Mouse (Mus musculus): Measurements from ENCODE around the gene Sel1l3. TPM values are rescaled to one million over a fixed set of nuclear protein-coding genes. Genes with fewer than 3 reads are reported as not detected.

The Sel1l3 gene
- polyA plus RNA-seq, 1 experiment from 2014 or later: 8.2 TPM

- no peaks in the 10 kb centered on the region for H3K4me1 ChIP-seq (replicated peaks; ENCODE audit: control insufficient read depth, insufficient read depth, low read length)
- no peak for DNase-seq (ENCODE audit: low spot score)
Measured at GRCm38 (mm10) chr5:53230560-53230959, 16.8 kb upstream of the Sel1l3 start.

GRCm38 (mm10) chr5:53225434-53225833 is 11.7 kb upstream of the Sel1l3 start:
- WGBS: 95% methylated on average over 13 of the region's 13 CpGs
- no peak for ATAC-seq (ENCODE audit: low FRiP score)
- no peak for DNase-seq (ENCODE audit: low spot score)

More at GRCm38 (mm10) chr5:53230560-53230959, 16.8 kb upstream of the Sel1l3 start:
- Histone ChIP-seq H3K4me2 (replicated peaks) (no peak overlapping the region), H3K9ac (no peak overlapping the region), H3K36me3 (replicated peaks; ENCODE audit: control insufficient read depth, insufficient read depth) (no peaks in the 10 kb centered on the region), H3K27me3 (ENCODE audit: control insufficient read depth, insufficient read depth, low read length) (no peaks in the 10 kb centered on the region), H3K9me3 (ENCODE audit: control insufficient read depth, low read length) (no peaks in the 10 kb centered on the region), H3K27ac (no peak overlapping the region), H3K4me3 (replicated peaks; ENCODE audit: low read length) (no peak overlapping the region)
- 51% methylated on average over 4 of the region's 4 CpGs for WGBS
- no peak for ATAC-seq (ENCODE audit: low FRiP score)

GRCm38 (mm10) chr5:53214801-53215200 is 1.1 kb upstream of the Sel1l3 start:
- no peak for DNase-seq (ENCODE audit: low spot score)
- 0% methylated on average over 1 of the region's 1 CpGs for WGBS
- ATAC-seq (ENCODE audit: low FRiP score): no peak
- 0 out of 2 replicates have a peak, but pooled peaks cover 6% of the 10 kb centered on the region for H3K27me3 ChIP-seq (ENCODE audit: control insufficient read depth, insufficient read depth, low read length)
- H3K36me3 ChIP-seq (replicated peaks; ENCODE audit: control insufficient read depth, insufficient read depth): no peaks in the 10 kb centered on the region
- no peak overlapping the region for H3K9ac ChIP-seq
- no peak overlapping the region for H3K27ac ChIP-seq
- H3K4me1 ChIP-seq (replicated peaks; ENCODE audit: control insufficient read depth, insufficient read depth, low read length): peaks cover 14% of the 10 kb centered on the region
- H3K9me3 ChIP-seq (ENCODE audit: control insufficient read depth, low read length): no peaks in the 10 kb centered on the region
- H3K4me3 ChIP-seq (replicated peaks; ENCODE audit: low read length): no peak overlapping the region
- 0 out of 2 replicates have a peak overlapping the region, but pooled peaks have one; percentile 89 for H3K4me2 ChIP-seq (replicated peaks)

More at GRCm38 (mm10) chr5:53225434-53225833, 11.7 kb upstream of the Sel1l3 start:
- no peak overlapping the region for H3K4me3 ChIP-seq (replicated peaks; ENCODE audit: low read length)
- no peaks in the 10 kb centered on the region for H3K36me3 ChIP-seq (replicated peaks; ENCODE audit: control insufficient read depth, insufficient read depth)
- no peaks in the 10 kb centered on the region for H3K9me3 ChIP-seq (ENCODE audit: control insufficient read depth, low read length)
- no peaks in the 10 kb centered on the region for H3K27me3 ChIP-seq (ENCODE audit: control insufficient read depth, insufficient read depth, low read length)
- no peak overlapping the region for H3K9ac ChIP-seq
- no peak overlapping the region for H3K27ac ChIP-seq
- H3K4me1 ChIP-seq (replicated peaks; ENCODE audit: control insufficient read depth, insufficient read depth, low read length): no peaks in the 10 kb centered on the region
- H3K4me2 ChIP-seq (replicated peaks): no peak overlapping the region

- H3K4me1 ChIP-seq (replicated peaks; ENCODE audit: control insufficient read depth, insufficient read depth, low read length): peaks cover 14% of the 10 kb centered on the region
- DNase-seq (ENCODE audit: low spot score): no peak
- ATAC-seq (ENCODE audit: low FRiP score): peak; percentile 2; the same call in 1 of the 2 replicates
- H3K4me3 ChIP-seq (replicated peaks; ENCODE audit: low read length): peak overlapping the region; percentile 61; the same call in 1 of the 2 replicates
- H3K9me3 ChIP-seq (ENCODE audit: control insufficient read depth, low read length): no peaks in the 10 kb centered on the region
- H3K27me3 ChIP-seq (ENCODE audit: control insufficient read depth, insufficient read depth, low read length): 0 out of 2 replicates have a peak, but pooled peaks cover 6% of the 10 kb centered on the region
- peak overlapping the region; percentile 87; the same call in 1 of the 2 replicates for H3K9ac ChIP-seq
- WGBS: 5% methylated on average over 5 of the region's 5 CpGs
- peak overlapping the region; percentile 89 for H3K4me2 ChIP-seq (replicated peaks)
- H3K27ac ChIP-seq: peak overlapping the region; percentile 68; the same call in 1 of the 2 replicates
- H3K36me3 ChIP-seq (replicated peaks; ENCODE audit: control insufficient read depth, insufficient read depth): no peaks in the 10 kb centered on the region
Measured at GRCm38 (mm10) chr5:53214362-53214761, 635 bp upstream of the Sel1l3 start.

GRCm38 (mm10) chr5:53212782-53213710 is 681 bp downstream of the Sel1l3 start:
- peak overlapping the region; percentile 89 for H3K4me2 ChIP-seq (replicated peaks)
- DNase-seq (ENCODE audit: low spot score) (no peak), ATAC-seq (ENCODE audit: low FRiP score) (peak; percentile 38)
- under 1% methylated on average over 61 of the region's 99 CpGs for WGBS
- H3K27me3 ChIP-seq (ENCODE audit: control insufficient read depth, insufficient read depth, low read length): 0 out of 2 replicates have a peak, but pooled peaks cover 6% of the 10 kb centered on the region
- H3K27ac ChIP-seq: peak overlapping the region; percentile 68
- peaks cover 14% of the 10 kb centered on the region for H3K4me1 ChIP-seq (replicated peaks; ENCODE audit: control insufficient read depth, insufficient read depth, low read length)
- H3K4me3 ChIP-seq (replicated peaks; ENCODE audit: low read length): peak overlapping the region; percentile 61
- no peaks in the 10 kb centered on the region for H3K36me3 ChIP-seq (replicated peaks; ENCODE audit: control insufficient read depth, insufficient read depth)
- peak overlapping the region; percentile 87 for H3K9ac ChIP-seq
- H3K9me3 ChIP-seq (ENCODE audit: control insufficient read depth, low read length): no peaks in the 10 kb centered on the region

GRCm38 (mm10) chr5:53212087-53212781 is 1.5 kb downstream of the Sel1l3 start:
- ATAC-seq (ENCODE audit: low FRiP score): no peak
- no peak overlapping the region; the same call in 1 of the 2 replicates for H3K27ac ChIP-seq
- peak overlapping the region; percentile 61 for H3K4me3 ChIP-seq (replicated peaks; ENCODE audit: low read length)
- peak overlapping the region; percentile 89 for H3K4me2 ChIP-seq (replicated peaks)
- DNase-seq (ENCODE audit: low spot score): peak; percentile 46
- no peaks in the 10 kb centered on the region for H3K9me3 ChIP-seq (ENCODE audit: control insufficient read depth, low read length)
- no peaks in the 10 kb centered on the region for H3K36me3 ChIP-seq (replicated peaks; ENCODE audit: control insufficient read depth, insufficient read depth)
- WGBS: 23% methylated on average over 20 of the region's 20 CpGs
- H3K9ac ChIP-seq: peak overlapping the region; percentile 87
- peaks cover 14% of the 10 kb centered on the region for H3K4me1 ChIP-seq (replicated peaks; ENCODE audit: control insufficient read depth, insufficient read depth, low read length)
- 0 out of 2 replicates have a peak, but pooled peaks cover 6% of the 10 kb centered on the region for H3K27me3 ChIP-seq (ENCODE audit: control insufficient read depth, insufficient read depth, low read length)

GRCm38 (mm10) chr5:53211241-53211640 is 2.5 kb downstream of the Sel1l3 start:
- 0 out of 2 replicates have a peak, but pooled peaks cover 6% of the 10 kb centered on the region for H3K27me3 ChIP-seq (ENCODE audit: control insufficient read depth, insufficient read depth, low read length)
- no peak overlapping the region for H3K27ac ChIP-seq
- peak overlapping the region; percentile 89 for H3K4me2 ChIP-seq (replicated peaks)
- no peak overlapping the region for H3K9ac ChIP-seq
- no peak overlapping the region for H3K4me3 ChIP-seq (replicated peaks; ENCODE audit: low read length)
- no peaks in the 10 kb centered on the region for H3K36me3 ChIP-seq (replicated peaks; ENCODE audit: control insufficient read depth, insufficient read depth)
- WGBS: 58% methylated on average over 6 of the region's 6 CpGs
- ATAC-seq (ENCODE audit: low FRiP score) (no peak), DNase-seq (ENCODE audit: low spot score) (no peak)
- no peaks in the 10 kb centered on the region for H3K9me3 ChIP-seq (ENCODE audit: control insufficient read depth, low read length)
- H3K4me1 ChIP-seq (replicated peaks; ENCODE audit: control insufficient read depth, insufficient read depth, low read length): peaks cover 14% of the 10 kb centered on the region

- Histone ChIP-seq H3K4me1 (replicated peaks; ENCODE audit: control insufficient read depth, insufficient read depth, low read length) (peaks cover 14% of the 10 kb centered on the region), H3K27ac (no peak overlapping the region), H3K4me3 (replicated peaks; ENCODE audit: low read length) (no peak overlapping the region), H3K36me3 (replicated peaks; ENCODE audit: control insufficient read depth, insufficient read depth) (no peaks in the 10 kb centered on the region), H3K9me3 (ENCODE audit: control insufficient read depth, low read length) (no peaks in the 10 kb centered on the region), H3K9ac (no peak overlapping the region), H3K27me3 (ENCODE audit: control insufficient read depth, insufficient read depth, low read length) (0 out of 2 replicates have a peak, but pooled peaks cover 6% of the 10 kb centered on the region), H3K4me2 (replicated peaks) (peak overlapping the region; percentile 89; the same call in 1 of the 2 replicates)
- WGBS: 72% methylated on average over 4 of the region's 4 CpGs
- DNase-seq (ENCODE audit: low spot score) (no peak), ATAC-seq (ENCODE audit: low FRiP score) (no peak)
Measured at GRCm38 (mm10) chr5:53210481-53210880, 3.2 kb downstream of the Sel1l3 start.

- DNase-seq (ENCODE audit: low spot score) (no peak), ATAC-seq (ENCODE audit: low FRiP score) (no peak)
- no peak overlapping the region for H3K27ac ChIP-seq
- H3K4me2 ChIP-seq (replicated peaks): no peak overlapping the region
- no peak overlapping the region for H3K4me3 ChIP-seq (replicated peaks; ENCODE audit: low read length)
- H3K9me3 ChIP-seq (ENCODE audit: control insufficient read depth, low read length): no peaks in the 10 kb centered on the region
- H3K27me3 ChIP-seq (ENCODE audit: control insufficient read depth, insufficient read depth, low read length): 0 out of 2 replicates have a peak, but pooled peaks cover 6% of the 10 kb centered on the region
- H3K9ac ChIP-seq: no peak overlapping the region
- H3K36me3 ChIP-seq (replicated peaks; ENCODE audit: control insufficient read depth, insufficient read depth): no peaks in the 10 kb centered on the region
- peaks cover 14% of the 10 kb centered on the region for H3K4me1 ChIP-seq (replicated peaks; ENCODE audit: control insufficient read depth, insufficient read depth, low read length)
- WGBS: 39% methylated on average over 7 of the region's 7 CpGs
Measured at GRCm38 (mm10) chr5:53209773-53210172, 4.0 kb downstream of the Sel1l3 start.

All from hindbrain, embryonic 14.5 days (tissue).